Mouse (Mus musculus) lung, postnatal 0 days (tissue): ENCODE measurements around the gene Tns3.

Experiments used
- CTCF ChIP-seq: IDR thresholded peaks from 2 replicates; pipeline ENCODE4 v1.5.1; 2016; ENCODE audit warnings: antibody characterized with exemption, mild to moderate bottlenecking
- EP300 ChIP-seq: IDR thresholded peaks from 2 replicates; pipeline ENCODE4 v1.6.1; 2016; ENCODE audit warnings: antibody characterized with exemption, mild to moderate bottlenecking, control low read depth

DNA sequence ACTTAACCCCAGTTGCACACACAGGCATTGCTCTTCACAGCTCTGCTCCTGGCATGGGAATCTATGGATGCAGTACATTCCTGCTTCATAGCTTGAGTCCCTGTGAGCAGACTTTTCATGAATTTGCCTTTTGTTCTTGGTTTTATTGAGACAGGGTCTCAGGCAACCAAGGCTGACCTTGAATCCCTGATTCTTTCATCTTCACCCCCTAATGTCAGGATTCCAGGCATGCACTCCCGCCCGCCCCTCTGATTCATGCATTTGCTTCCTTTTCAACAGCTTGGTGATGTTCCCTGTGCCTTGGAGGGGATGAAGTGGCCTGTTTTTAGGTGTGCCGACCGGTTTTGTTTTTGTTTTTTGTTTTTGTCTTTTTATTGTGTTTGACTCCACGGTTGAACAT lies 35.4 kb upstream of the Tns3 start:
- TF ChIP-seq CTCF (no peak), EP300 (no peak)
